Mouse (Mus musculus): Measurements from ENCODE around the gene Ptpdc1.

The Ptpdc1 gene

GRCm38 (mm10) chr13:48625433-48626184 is at the start of gene Ptpdc1:
Gene Ptpdc1, minus strand, starts transcription at chr13:48625664.
- peak; percentile 97 for DNase-seq (ENCODE audit: low read depth, low spot score)

GRCm38 (mm10) chr13:48674609-48675008 is 49.1 kb upstream of the Ptpdc1 start:
- DNase-seq (ENCODE audit: low read depth, low spot score): no peak

- DNase-seq (ENCODE audit: low read depth, low spot score): no peak
Observed at GRCm38 (mm10) chr13:48672312-48672840, 46.9 kb upstream of the Ptpdc1 start.

GRCm38 (mm10) chr13:48668976-48669534 is 43.6 kb upstream of the Ptpdc1 start:
- no peak for DNase-seq (ENCODE audit: low read depth, low spot score)

GRCm38 (mm10) chr13:48668091-48668975 is 42.9 kb upstream of the Ptpdc1 start:
- no peak for DNase-seq (ENCODE audit: low read depth, low spot score)

GRCm38 (mm10) chr13:48667461-48667860 is 42.0 kb upstream of the Ptpdc1 start:
- no peak for DNase-seq (ENCODE audit: low read depth, low spot score)

GRCm38 (mm10) chr13:48665656-48666597 is 40.5 kb upstream of the Ptpdc1 start:
- no peak for DNase-seq (ENCODE audit: low read depth, low spot score)

- no peak for DNase-seq (ENCODE audit: low read depth, low spot score)
Observed at GRCm38 (mm10) chr13:48664916-48665655, 39.6 kb upstream of the Ptpdc1 start.

- no peak for DNase-seq (ENCODE audit: low read depth, low spot score)
Observed at GRCm38 (mm10) chr13:48663988-48664339, 38.5 kb upstream of the Ptpdc1 start.

GRCm38 (mm10) chr13:48663211-48663987 is 37.9 kb upstream of the Ptpdc1 start:
- DNase-seq (ENCODE audit: low read depth, low spot score): no peak

- no peak for DNase-seq (ENCODE audit: low read depth, low spot score)
Observed at GRCm38 (mm10) chr13:48662431-48663143, 37.1 kb upstream of the Ptpdc1 start, which contains the start of gene Barx1. Gene Barx1, plus strand, starts transcription at chr13:48662998.

- DNase-seq (ENCODE audit: low read depth, low spot score): no peak
Observed at GRCm38 (mm10) chr13:48661561-48661960, 36.1 kb upstream of the Ptpdc1 start.

- no peak for DNase-seq (ENCODE audit: low read depth, low spot score)
Observed at GRCm38 (mm10) chr13:48660741-48661140, 35.3 kb upstream of the Ptpdc1 start.

GRCm38 (mm10) chr13:48660221-48660734 is 34.8 kb upstream of the Ptpdc1 start:
- no peak for DNase-seq (ENCODE audit: low read depth, low spot score)

GRCm38 (mm10) chr13:48659254-48660220 is 34.1 kb upstream of the Ptpdc1 start:
- DNase-seq (ENCODE audit: low read depth, low spot score): no peak

- DNase-seq (ENCODE audit: low read depth, low spot score): no peak
Observed at GRCm38 (mm10) chr13:48658588-48659253, 33.3 kb upstream of the Ptpdc1 start.

- no peak for DNase-seq (ENCODE audit: low read depth, low spot score)
Observed at GRCm38 (mm10) chr13:48657791-48658190, 32.3 kb upstream of the Ptpdc1 start.
